Mouse (Mus musculus) heart, embryonic 13.5 days (tissue): Measurements from ENCODE around the gene Taf1. TPM values are rescaled to one million over a fixed set of nuclear protein-coding genes. Genes with fewer than 3 reads are reported as not detected.
A peak's percentile ranks its signal among the peaks of the same experiment; 100 is the strongest.

ENCODE experiments used
- ATAC-seq: fragments of 200-750 bp; cut with Nextera tagmentation; 2 replicates; pipeline ENCODE4 v1.8.0; 2017; ENCODE audit warnings: moderate TSS enrichment; ENCODE audit not compliant: insufficient number of reproducible peaks, low FRiP score, low TSS enrichment; ENCODE audit errors: extremely low read depth
- H3K27ac ChIP-seq: fragments of 300-500 bp; sonication (generic); replicated peaks from 2 replicates; pipeline ENCODE4 v1.5.1; 2015; ENCODE audit warnings: moderate library complexity, mild to moderate bottlenecking, inconsistent platforms
- H3K27me3 ChIP-seq: fragments of 300-500 bp; sonication (generic); replicated peaks from 2 replicates; pipeline ENCODE4 v1.6.1; 2015; ENCODE audit warnings: mild to moderate bottlenecking, inconsistent platforms
- H3K36me3 ChIP-seq: fragments of 300-500 bp; sonication (generic); 2 replicates; pipeline ENCODE4 v1.6.1; 2015; ENCODE audit warnings: mild to moderate bottlenecking, inconsistent platforms
- H3K4me1 ChIP-seq: fragments of 300-500 bp; sonication (generic); 2 replicates; pipeline ENCODE4 v1.6.1; 2015; ENCODE audit warnings: inconsistent platforms
- H3K4me2 ChIP-seq: fragments of 300-500 bp; sonication (generic); 2 replicates; pipeline ENCODE4 v1.6.1; 2015; ENCODE audit warnings: inconsistent platforms, mild to moderate bottlenecking, moderate library complexity
- H3K4me3 ChIP-seq: fragments of 300-500 bp; sonication (generic); 2 replicates; pipeline ENCODE4 v1.5.1; 2015; ENCODE audit warnings: moderate library complexity, mild to moderate bottlenecking, inconsistent platforms
- H3K9ac ChIP-seq: fragments of 300-500 bp; sonication (generic); 2 replicates; pipeline ENCODE4 v1.6.1; 2015; ENCODE audit warnings: inconsistent platforms, mild to moderate bottlenecking, moderate library complexity
- H3K9me3 ChIP-seq: fragments of 300-500 bp; sonication (generic); 2 replicates; pipeline ENCODE4 v1.6.1; 2016; ENCODE audit warnings: inconsistent platforms
- WGBS: fragments of 180-500 bp; shearing (Covaris S2); methylation state at CpG from one replicate; pipeline ENCODE4 v1.1.7; 2015; ENCODE audit warnings: mixed read lengths; 5-methylcytosine and 5-hydroxymethylcytosine counted together
- polyA plus RNA-seq: library from polyadenylated mRNA; unstranded; fragments of >200 nt; fragmentation: Nextera tagmentation; extraction: Ambion mirVana; gene quantifications from 2 replicates; pipeline ENCODE4 v1.2.1, GENCODE M21; 2015

Gene Taf1
- polyA plus RNA-seq, 1 experiment from 2014 or later, result 6.5 TPM

DNA sequence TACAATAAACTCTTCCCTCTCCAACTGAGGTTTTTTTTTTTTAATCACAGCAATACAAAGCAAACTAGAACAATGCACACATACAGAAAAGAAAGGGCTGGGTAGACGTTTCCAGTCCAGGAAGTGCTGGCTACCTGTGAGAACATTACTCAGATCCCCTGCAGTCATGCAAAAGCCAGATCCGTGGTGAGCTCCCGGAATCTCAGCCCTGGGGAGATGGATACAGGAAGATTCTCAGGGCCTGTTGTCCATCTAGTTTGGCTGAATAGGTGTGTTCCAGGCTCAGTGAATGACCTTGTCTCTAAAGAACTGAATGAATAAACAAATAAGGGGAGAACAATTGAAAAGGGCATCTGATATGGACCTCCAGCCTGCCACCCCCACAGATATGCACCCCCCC is 90.0 kb downstream of the Taf1 start:
- Histone ChIP-seq H3K4me1 (no peaks in the 10 kb centered on the region), H3K27ac (no peak overlapping the region), H3K4me3 (no peak overlapping the region), H3K9ac (no peak overlapping the region), H3K36me3 (no peaks in the 10 kb centered on the region), H3K27me3 (peaks cover 56% of the 10 kb centered on the region), H3K9me3 (no peaks in the 10 kb centered on the region), H3K4me2 (no peak overlapping the region)
- no peak for ATAC-seq
- 37% methylated on average over 3 of the region's 3 CpGs for WGBS

DNA sequence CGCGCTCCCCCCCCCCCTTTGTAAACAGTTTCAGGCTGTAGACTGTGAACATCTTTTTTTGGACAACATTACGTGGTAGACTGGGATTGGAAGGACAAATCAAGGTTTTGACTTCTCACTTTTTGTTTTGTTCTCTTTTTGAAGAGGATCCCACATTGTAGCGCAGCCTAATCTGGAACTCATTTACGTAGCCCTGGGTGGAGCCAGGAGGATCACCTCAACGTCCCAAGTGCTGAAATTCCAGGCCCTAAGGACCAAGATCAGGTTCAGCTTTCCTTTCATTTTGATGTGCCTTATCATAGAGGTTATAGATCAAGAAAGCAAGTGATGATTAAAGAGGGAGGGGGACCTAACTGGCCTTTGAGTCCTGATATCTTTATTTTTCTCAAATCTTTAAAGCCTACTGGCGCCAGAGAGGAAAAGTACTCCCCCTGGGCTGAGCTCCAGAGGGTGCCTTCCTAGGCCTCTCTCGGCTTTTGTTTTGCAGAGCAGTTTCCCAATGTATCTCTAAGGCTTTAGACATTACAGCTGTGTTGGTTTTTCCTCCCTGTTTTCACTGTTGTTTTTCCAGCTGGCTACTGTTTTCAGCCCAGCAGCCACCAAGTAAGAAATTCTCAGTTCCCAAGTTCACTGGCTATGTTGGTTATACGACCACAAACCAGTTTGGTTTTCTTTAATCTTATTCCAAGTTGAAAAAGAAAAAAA is 104.4 kb downstream of the Taf1 start:
- Histone ChIP-seq H3K36me3 (no peaks in the 10 kb centered on the region), H3K27ac (no peak overlapping the region), H3K4me3 (no peak overlapping the region), H3K9ac (no peak overlapping the region), H3K27me3 (peaks cover 52% of the 10 kb centered on the region), H3K9me3 (no peaks in the 10 kb centered on the region), H3K4me2 (no peak overlapping the region), H3K4me1 (no peaks in the 10 kb centered on the region)
- 34% methylated on average over 9 of the region's 9 CpGs for WGBS
- no peak for ATAC-seq

DNA sequence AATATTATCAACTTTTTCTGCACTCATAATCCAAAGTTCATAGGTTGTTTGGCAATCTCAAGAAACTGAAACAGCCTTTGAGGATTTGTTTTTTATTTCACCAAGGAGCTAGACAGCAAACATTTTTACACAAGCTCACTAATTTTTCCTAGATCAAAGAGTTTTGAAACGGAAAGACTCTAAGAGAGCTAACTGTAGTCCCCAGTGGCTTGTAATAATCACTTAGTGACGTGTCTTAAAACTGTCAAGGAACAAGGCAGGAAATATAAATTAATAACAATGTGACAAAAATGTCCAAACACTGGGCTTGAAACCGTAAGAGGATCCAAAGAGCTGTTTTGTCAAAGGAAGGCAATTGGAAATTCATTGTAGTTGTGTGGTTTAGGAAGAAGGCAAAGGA is 106.3 kb downstream of the Taf1 start:
- Histone ChIP-seq H3K9me3 (no peaks in the 10 kb centered on the region), H3K4me2 (peak overlapping the region; percentile 74), H3K4me3 (peak overlapping the region; percentile 71), H3K36me3 (peaks cover 1% of the 10 kb centered on the region), H3K4me1 (peaks cover 5% of the 10 kb centered on the region), H3K27ac (no peak overlapping the region), H3K27me3 (peaks cover 54% of the 10 kb centered on the region), H3K9ac (peak overlapping the region; percentile 69; the same call in 1 of the 2 replicates)
- no peak for ATAC-seq
- WGBS, result 44% methylated on average over 3 of the region's 3 CpGs

DNA sequence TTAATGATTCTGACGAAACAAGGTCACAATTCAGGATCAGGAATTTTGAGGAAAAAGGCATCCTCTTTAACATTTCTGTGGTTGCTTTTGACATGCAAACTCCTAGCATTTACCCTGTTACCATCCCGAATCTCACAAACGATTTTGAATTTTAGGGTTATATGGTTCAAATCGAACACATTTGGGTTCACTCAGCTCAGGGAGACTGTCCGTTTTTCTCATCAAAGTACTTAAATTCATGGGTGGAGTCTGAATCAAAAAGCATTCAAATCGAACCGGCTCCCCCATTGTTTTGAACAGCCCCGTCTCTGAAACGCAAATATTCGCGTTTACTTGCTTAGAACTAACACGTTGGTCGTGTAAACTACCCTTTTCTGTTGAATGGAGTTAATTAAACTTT is 106.8 kb downstream of the Taf1 start:
- peak overlapping the region; percentile 69 for H3K9ac ChIP-seq
- 15% methylated on average over 13 of the region's 13 CpGs for WGBS
- peaks cover 4% of the 10 kb centered on the region for H3K36me3 ChIP-seq

DNA sequence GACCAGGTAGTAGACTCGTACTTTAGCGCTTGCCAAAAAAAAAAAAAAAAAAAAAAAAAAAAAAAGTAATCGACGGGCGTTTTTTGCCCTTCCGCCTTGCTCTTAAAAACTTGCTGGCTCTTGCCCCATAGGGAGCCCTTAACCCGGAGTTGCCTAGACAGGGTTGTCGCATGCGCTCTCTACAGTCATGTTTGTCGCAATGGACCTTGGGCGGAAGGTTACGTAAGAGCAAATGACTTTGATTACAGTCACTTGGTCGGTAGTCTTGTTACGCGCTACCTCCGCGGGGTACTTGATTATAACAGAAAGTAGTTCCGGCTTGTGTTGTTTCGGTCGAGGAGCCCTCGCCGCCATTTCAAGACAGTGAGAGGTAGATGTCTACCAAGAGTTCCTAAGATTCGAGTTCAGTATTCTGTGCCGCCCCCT is 107.2 kb downstream of the Taf1 start, which contains the start of gene Ogt:
TSS of gene Ogt (plus strand) at position 320 of the 426 bp plus-strand sequence.
- H3K4me2 ChIP-seq, result peak within 1 kb of the TSS; percentile 74
- WGBS, result 7% methylated on average over 24 of the region's 24 CpGs
- H3K27ac ChIP-seq, result peak within 1 kb of the TSS; percentile 85
- H3K9ac ChIP-seq, result peak within 1 kb of the TSS; percentile 87
- peaks cover 6% of the 10 kb centered on the region for H3K36me3 ChIP-seq
- peaks cover 5% of the 10 kb centered on the region for H3K4me1 ChIP-seq
- H3K9me3 ChIP-seq, result no peaks in the 10 kb centered on the region
- peak within 1 kb of the TSS; percentile 71 for H3K4me3 ChIP-seq
- ATAC-seq, result peak; percentile 68; the same call in 1 of the 2 replicates
- peaks cover 54% of the 10 kb centered on the region for H3K27me3 ChIP-seq

More for the DNA sequence above, 106.8 kb downstream of the Taf1 start:
- Histone ChIP-seq H3K4me3 (peak overlapping the region; percentile 71), H3K9me3 (no peaks in the 10 kb centered on the region), H3K27me3 (peaks cover 54% of the 10 kb centered on the region), H3K4me2 (peak overlapping the region; percentile 74), H3K4me1 (peaks cover 5% of the 10 kb centered on the region), H3K27ac (peak overlapping the region; percentile 50; the same call in 1 of the 2 replicates)
- ATAC-seq, result no peak

DNA sequence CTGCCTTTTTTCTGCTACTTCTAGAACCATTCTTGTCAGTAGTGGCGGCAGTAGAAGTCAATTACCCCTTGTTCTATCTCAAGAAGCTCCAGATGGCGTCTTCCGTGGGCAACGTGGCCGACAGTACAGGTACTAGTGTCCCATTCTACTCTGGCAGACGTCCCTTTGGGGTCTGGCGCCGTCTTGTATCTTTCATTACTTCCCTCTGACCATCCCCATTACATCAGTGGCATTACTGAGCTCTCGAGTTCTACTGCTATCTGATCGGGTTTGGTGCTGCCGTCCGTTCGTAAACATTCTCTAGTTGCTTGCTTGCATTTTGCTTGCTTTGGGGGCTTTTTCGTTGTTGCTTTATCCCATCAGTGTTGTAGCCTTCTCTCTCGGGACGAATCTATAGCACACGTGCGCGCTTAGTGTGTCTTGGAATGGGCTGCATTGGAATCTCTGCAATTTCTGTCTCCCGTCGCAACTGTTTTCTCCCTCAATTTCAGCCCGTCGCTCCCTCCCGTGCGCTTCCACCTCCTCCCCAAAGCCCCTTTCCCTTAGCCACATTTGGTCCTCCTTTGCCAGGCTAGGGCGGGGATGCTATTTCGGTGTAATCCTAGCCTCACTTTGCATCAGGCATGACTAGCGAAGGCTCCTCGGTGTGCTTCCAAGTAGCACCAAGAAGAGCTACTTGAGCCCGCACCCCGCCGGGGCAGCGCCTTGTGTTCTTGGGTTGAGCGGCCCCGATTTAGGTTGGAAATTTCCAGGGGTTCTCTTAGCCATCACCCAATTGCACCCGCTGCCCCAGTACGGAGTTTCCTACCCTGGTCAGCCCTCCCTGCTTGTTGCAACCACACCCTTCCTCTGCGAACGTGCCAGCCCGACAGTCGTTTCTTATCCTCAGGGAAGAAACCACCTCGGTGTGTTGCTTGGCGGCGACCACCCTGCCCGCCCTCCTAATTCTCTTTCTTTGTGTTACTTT is 107.9 kb downstream of the Taf1 start:
- Histone ChIP-seq H3K4me3 (peak overlapping the region; percentile 71), H3K27ac (peak overlapping the region; percentile 85), H3K4me1 (peaks cover 7% of the 10 kb centered on the region), H3K27me3 (peaks cover 50% of the 10 kb centered on the region), H3K4me2 (peak overlapping the region; percentile 74), H3K9ac (peak overlapping the region; percentile 87), H3K36me3 (peaks cover 11% of the 10 kb centered on the region), H3K9me3 (no peaks in the 10 kb centered on the region)
- peak; percentile 62 for ATAC-seq
- 11% methylated on average over 45 of the region's 45 CpGs for WGBS

DNA sequence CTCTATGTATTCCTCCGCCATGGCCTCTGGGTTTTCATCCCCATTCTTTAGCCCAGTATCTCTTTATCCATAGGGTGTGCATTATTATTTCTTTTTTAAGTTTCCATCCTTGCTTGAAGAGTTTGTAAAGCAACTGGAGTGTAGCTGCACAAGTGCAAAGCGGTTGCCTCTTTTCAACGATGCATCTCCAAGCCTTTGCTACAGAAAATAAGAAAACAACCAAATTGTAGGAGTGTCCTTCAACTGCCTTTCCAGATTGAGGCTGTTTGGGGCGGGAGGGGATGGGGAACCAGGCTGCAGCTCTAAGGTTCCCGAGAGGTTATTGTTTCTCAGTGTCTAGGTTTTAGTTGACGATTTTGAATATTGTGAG is 108.6 kb downstream of the Taf1 start:
- H3K9me3 ChIP-seq, result no peaks in the 10 kb centered on the region
- peak overlapping the region; percentile 85 for H3K27ac ChIP-seq
- H3K36me3 ChIP-seq, result peaks cover 12% of the 10 kb centered on the region
- peak overlapping the region; percentile 74 for H3K4me2 ChIP-seq
- no peak for ATAC-seq
- peaks cover 9% of the 10 kb centered on the region for H3K4me1 ChIP-seq
- H3K4me3 ChIP-seq, result peak overlapping the region; percentile 71
- peak overlapping the region; percentile 87 for H3K9ac ChIP-seq
- peaks cover 46% of the 10 kb centered on the region for H3K27me3 ChIP-seq
- WGBS, result 15% methylated on average over 6 of the region's 6 CpGs

DNA sequence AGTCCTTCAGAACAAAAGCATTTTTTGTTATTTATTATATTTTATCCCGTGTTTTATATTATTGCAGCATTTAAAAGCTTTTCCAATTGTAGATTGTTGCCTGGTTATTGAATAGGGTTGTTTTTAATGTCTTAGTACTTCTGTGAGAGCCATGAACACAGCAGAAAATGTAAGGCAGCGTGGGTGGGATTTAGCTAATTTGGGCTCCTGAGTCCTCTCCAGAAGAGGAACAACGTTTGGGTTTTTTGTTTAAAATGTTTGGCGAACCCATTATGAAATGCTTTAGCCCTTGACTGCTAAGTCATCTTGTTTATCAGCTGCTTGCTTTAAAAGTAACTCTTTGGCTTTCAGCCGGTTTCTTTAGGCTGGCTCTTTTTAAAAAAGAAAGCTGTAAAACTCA is 109.6 kb downstream of the Taf1 start:
- Histone ChIP-seq H3K4me1 (peaks cover 10% of the 10 kb centered on the region), H3K4me2 (peak overlapping the region; percentile 74), H3K27me3 (peaks cover 37% of the 10 kb centered on the region), H3K9me3 (no peaks in the 10 kb centered on the region), H3K27ac (no peak overlapping the region), H3K4me3 (peak overlapping the region; percentile 71), H3K9ac (peak overlapping the region; percentile 87), H3K36me3 (peaks cover 15% of the 10 kb centered on the region)
- WGBS, result 20% methylated on average over 5 of the region's 5 CpGs
- ATAC-seq, result no peak

DNA sequence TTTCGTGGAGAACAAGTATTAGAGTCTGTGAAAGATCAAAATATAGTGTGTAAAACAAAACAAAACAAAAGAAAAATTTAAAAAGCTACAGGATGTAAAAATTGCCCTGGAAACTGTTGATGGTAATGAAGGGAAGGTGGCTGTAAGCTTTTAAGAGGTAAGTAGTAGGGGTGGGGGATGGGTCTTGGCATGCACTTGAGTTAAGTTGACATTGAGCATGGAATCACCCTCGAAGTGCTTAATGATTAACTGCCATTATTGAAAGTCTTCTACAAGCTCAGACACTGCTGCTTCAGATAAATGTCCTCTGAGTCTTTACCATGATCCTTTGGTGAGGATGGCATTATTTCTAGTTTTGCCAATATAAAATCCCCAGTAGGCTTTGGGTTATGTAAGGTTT is 112.8 kb downstream of the Taf1 start:
- H3K4me2 ChIP-seq, result no peak overlapping the region
- 56% methylated on average over 2 of the region's 2 CpGs for WGBS
- peaks cover 12% of the 10 kb centered on the region for H3K27me3 ChIP-seq
- H3K4me1 ChIP-seq, result peaks cover 20% of the 10 kb centered on the region
- no peak overlapping the region for H3K4me3 ChIP-seq
- peaks cover 21% of the 10 kb centered on the region for H3K36me3 ChIP-seq
- no peak overlapping the region for H3K27ac ChIP-seq
- no peaks in the 10 kb centered on the region for H3K9me3 ChIP-seq
- no peak overlapping the region for H3K9ac ChIP-seq
- no peak for ATAC-seq

DNA sequence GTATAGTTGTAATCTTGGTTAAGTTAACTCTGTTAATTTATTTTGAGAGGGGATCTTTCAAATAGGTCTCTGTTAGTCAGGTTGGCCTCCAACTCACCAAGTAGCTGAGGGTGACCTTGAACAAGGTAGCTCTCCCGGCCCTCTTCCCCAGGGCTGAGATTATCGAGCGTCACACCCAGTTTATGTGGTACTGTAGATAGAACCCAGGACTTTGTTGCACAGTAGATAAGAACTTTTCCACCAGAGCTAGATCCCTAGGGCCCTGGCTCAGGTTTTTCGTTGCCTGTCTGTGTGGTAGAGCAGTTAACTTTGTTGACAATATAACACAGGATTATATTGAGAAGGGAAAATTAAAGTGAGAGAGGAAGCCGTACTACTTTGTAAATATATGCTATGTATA is 114.1 kb downstream of the Taf1 start:
- Histone ChIP-seq H3K4me2 (no peak overlapping the region), H3K4me3 (no peak overlapping the region), H3K36me3 (peaks cover 34% of the 10 kb centered on the region), H3K9me3 (no peaks in the 10 kb centered on the region), H3K27ac (no peak overlapping the region), H3K27me3 (0 out of 2 replicates have a peak, but pooled peaks cover 6% of the 10 kb centered on the region), H3K4me1 (peaks cover 20% of the 10 kb centered on the region), H3K9ac (no peak overlapping the region)
- 51% methylated on average over 5 of the region's 5 CpGs for WGBS
- ATAC-seq, result no peak
